Mouse (Mus musculus) bone marrow, adult 2 months (tissue): ENCODE data around the gene Gm26620. TPM values are rescaled to one million over a fixed set of nuclear protein-coding genes. Genes with fewer than 3 reads are reported as not detected.

Experiments used
- H3K27ac ChIP-seq: fragments of 200-500 bp; 2 replicates; pipeline ENCODE4 v1.5.1; 2012; ENCODE audit warnings: low read depth, mild to moderate bottlenecking, control low read depth, inconsistent platforms, low read length; ENCODE audit not compliant: control insufficient read depth, poor library complexity, insufficient read depth
- H3K4me1 ChIP-seq: fragments of 200-500 bp; 2 replicates; pipeline ENCODE4 v1.6.1; 2011; ENCODE audit warnings: low read length; ENCODE audit not compliant: control insufficient read depth, insufficient read depth
- H3K4me3 ChIP-seq: fragments of 200-500 bp; replicated peaks from 2 replicates; pipeline ENCODE3; 2011; ENCODE audit warnings: mild to moderate bottlenecking, low read depth, low read length, control low read depth; ENCODE audit not compliant: control insufficient read depth
- CTCF ChIP-seq: fragments of 200-500 bp; IDR thresholded peaks from 2 replicates; pipeline ENCODE4 v1.5.1; 2011; ENCODE audit warnings: low read length, control low read depth; ENCODE audit not compliant: control insufficient read depth, insufficient read depth
- POLR2A ChIP-seq: fragments of 200-500 bp; IDR thresholded peaks from 2 replicates; pipeline ENCODE4 v1.6.1; 2011; ENCODE audit warnings: low read depth, mild to moderate bottlenecking, control low read depth, low read length, borderline replicate concordance; ENCODE audit not compliant: control insufficient read depth
- WGBS: fragments of 180-500 bp; shearing (Covaris S2); methylation state at CpG from one replicate; pipeline ENCODE4 v1.1.7; 2018; 5-methylcytosine and 5-hydroxymethylcytosine counted together
- polyA plus RNA-seq: library from polyadenylated mRNA; stranded (reverse); fragments of >200 nt; gene quantifications from 2 replicates; pipeline ENCODE4 v1.2.4, GENCODE M21; 2011; ENCODE audit warnings: low replicate concordance; ENCODE audit not compliant: missing spikeins, insufficient read depth, insufficient read length

Gm26620 gene
- polyA plus RNA-seq, 1 experiment = 4.4 TPM

DNA sequence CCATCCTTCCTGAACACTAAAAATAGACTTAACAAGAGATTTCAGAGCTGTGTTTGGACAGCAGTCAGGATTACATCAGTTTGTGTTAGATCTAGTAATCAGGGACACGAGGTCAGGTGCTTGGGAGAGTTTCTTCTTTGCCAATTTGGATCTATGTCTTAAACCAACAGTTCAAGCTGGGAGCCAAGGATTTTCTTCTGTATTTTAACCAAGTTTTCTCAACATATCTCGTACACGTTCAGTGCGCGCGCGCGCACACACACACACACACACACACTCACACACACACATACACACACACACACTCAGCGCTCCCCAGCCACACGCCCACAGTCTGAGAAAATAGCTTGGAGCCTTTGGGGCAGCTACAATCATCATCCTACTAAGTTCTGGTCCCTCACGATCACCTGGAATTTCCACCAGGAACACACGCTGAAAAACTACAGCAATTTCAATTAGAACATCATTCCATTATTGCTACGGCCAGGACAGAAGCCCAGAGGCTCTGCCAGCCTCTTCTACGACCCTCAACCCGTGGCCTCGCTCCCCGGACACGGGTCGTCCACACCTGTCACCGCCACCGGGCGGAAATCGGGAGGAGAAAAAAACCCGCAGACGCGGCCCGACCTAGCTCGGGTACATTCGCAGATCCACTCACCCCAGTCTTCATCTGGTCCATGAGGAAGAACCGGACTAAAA is 17.7 kb upstream of the Gm26620 start:
- Histone ChIP-seq H3K27ac (peak overlapping the region; percentile 88), H3K4me3 (peak overlapping the region; percentile 99), H3K4me1 (peaks cover 5% of the 10 kb centered on the region)
- TF ChIP-seq CTCF (no peak), POLR2A (no peak)
- 1% methylated on average over 30 of the region's 30 CpGs for WGBS

DNA sequence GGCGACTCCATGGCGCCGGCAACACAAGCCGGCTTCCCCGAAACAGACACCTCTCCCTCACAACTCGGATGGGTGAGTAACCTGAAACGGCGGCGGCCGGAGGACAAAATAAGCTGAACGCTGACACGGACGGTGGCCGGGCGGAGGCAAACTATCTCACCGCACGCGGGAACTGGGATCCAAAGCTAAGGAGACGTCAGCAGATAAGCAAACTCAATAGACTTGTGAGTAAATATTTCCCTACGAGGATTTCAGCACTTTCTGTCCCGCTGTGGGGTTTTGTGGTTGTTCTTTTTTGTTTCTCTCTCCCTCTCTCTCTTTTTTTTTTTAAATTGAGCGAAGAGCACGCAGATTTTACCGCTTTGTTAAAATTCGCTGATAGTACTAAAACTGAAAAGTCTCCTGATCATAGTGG is 17.2 kb upstream of the Gm26620 start, which contains the start of gene Atf6:
Atf6 (minus strand) TSS at position 81 of the 415 bp plus-strand sequence.
- WGBS = 0% methylated on average over 25 of the region's 25 CpGs
- peak within 1 kb of the TSS; percentile 88 for H3K27ac ChIP-seq
- H3K4me3 ChIP-seq = peak within 1 kb of the TSS; percentile 99
- peaks cover 3% of the 10 kb centered on the region for H3K4me1 ChIP-seq
- no peak for TF ChIP-seq CTCF
- peak; percentile 67 for TF ChIP-seq POLR2A

- TF ChIP-seq POLR2A (no peak), CTCF (no peak)
Measured at GRCm38 (mm10) chr1:170868107-170868904, 16.6 kb upstream of the Gm26620 start.

DNA sequence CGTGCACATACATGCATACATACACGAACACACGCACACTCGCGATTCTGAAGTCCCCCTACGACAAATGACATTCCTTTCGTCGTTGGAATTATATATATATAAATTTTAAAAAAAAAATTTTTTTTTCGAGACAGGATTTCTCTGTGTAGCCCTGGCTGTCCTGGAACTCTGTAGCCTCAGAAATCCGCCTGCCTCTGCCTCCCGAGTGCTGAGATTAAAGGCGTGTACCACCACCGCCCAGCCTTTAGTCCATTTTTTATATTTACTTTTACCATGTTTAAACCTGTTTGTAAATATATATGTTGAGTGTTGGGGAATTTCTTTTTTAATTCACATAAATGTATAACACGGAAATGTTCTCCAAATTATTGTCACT is 16.0 kb upstream of the Gm26620 start:
- TF ChIP-seq CTCF (no peak), POLR2A (no peak)
- 14% methylated on average over 14 of the region's 14 CpGs for WGBS
- H3K27ac ChIP-seq = no peak overlapping the region
- peak overlapping the region; percentile 65 for H3K4me3 ChIP-seq
- peaks cover 2% of the 10 kb centered on the region for H3K4me1 ChIP-seq

More at GRCm38 (mm10) chr1:170868107-170868904, 16.6 kb upstream of the Gm26620 start:
- under 1% methylated on average over 33 of the region's 33 CpGs for WGBS
- Histone ChIP-seq H3K4me3 (peak overlapping the region; percentile 99), H3K27ac (no peak overlapping the region), H3K4me1 (peaks cover 3% of the 10 kb centered on the region)

DNA sequence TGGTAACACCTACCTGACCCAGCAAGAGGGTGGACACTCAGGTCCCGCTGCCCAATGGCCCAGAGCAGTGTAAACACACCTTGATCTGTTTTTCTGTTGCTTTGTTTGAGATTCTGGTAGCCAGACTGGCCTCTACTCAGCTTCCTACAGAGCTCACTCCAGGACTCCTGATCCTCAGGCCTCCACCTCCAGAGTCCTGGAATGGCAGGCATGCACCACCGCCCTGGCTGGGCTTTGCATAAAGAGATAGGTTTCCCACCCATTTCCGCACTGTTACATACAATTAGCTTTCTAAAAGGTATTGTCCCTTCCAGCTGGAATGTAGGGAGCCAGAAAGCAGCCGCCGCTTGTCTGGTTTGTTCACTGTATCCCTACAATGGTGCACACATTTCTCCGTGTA is 13.5 kb upstream of the Gm26620 start:
- TF ChIP-seq CTCF (no peak), POLR2A (no peak)
- Histone ChIP-seq H3K27ac (no peak overlapping the region), H3K4me3 (no peak overlapping the region), H3K4me1 (no peaks in the 10 kb centered on the region; the same call in 1 of the 2 replicates)
- 90% methylated on average over 6 of the region's 6 CpGs for WGBS

- Histone ChIP-seq H3K4me3 (no peak overlapping the region), H3K27ac (no peak overlapping the region), H3K4me1 (no peaks in the 10 kb centered on the region; the same call in 1 of the 2 replicates)
- TF ChIP-seq POLR2A (no peak), CTCF (no peak)
- WGBS = 89% methylated on average over 2 of the region's 2 CpGs
Measured at GRCm38 (mm10) chr1:170871961-170872360, 12.9 kb upstream of the Gm26620 start.

- no peak overlapping the region for H3K4me3 ChIP-seq
- WGBS = 85% methylated on average over 3 of the region's 3 CpGs
- TF ChIP-seq CTCF = no peak
- TF ChIP-seq POLR2A = no peak
- H3K27ac ChIP-seq = no peak overlapping the region
- H3K4me1 ChIP-seq = no peaks in the 10 kb centered on the region
Measured at GRCm38 (mm10) chr1:170875676-170876075, 9.2 kb upstream of the Gm26620 start.

DNA sequence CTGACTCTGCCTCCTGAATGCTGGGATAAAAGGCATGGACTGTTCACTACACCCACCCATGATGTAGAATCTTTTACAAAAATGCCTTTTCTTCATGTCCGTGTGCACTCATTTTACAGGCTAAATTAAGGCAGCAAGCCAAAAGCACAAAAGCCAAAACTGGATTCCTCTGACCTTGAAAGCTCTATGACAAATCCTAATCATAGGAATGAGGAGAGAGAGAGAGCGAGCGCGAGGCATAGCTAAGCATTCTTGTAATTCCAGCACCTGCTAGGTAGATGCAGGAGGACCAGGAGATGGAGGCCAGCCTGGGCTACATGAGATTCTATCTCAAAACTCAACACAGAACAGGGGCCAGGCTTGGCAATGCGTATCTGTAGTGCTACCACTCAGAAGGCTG is 8.0 kb upstream of the Gm26620 start:
- no peak for TF ChIP-seq CTCF
- TF ChIP-seq POLR2A = no peak
- Histone ChIP-seq H3K4me3 (no peak overlapping the region), H3K4me1 (no peaks in the 10 kb centered on the region), H3K27ac (no peak overlapping the region)
- 94% methylated on average over 5 of the region's 5 CpGs for WGBS
